Mouse (Mus musculus) thymus, adult 2 months (tissue): ENCODE measurements around the gene Map7d1.

Experiments used
- CTCF ChIP-seq: fragments of 200-500 bp; IDR thresholded peaks from 2 replicates; pipeline ENCODE4 v1.5.1; 2012; ENCODE audit warnings: mild to moderate bottlenecking, control low read depth, low read length, moderate library complexity, borderline replicate concordance; ENCODE audit not compliant: control insufficient read depth, poor library complexity, insufficient read depth; ENCODE audit errors: extremely low read depth
- POLR2A ChIP-seq: fragments of 200-500 bp; IDR thresholded peaks from 2 replicates; pipeline ENCODE4 v1.6.1; 2012; ENCODE audit warnings: mild to moderate bottlenecking, low read length, control low read depth, moderate library complexity; ENCODE audit not compliant: control insufficient read depth, poor library complexity, insufficient read depth; ENCODE audit errors: extremely low read depth

DNA sequence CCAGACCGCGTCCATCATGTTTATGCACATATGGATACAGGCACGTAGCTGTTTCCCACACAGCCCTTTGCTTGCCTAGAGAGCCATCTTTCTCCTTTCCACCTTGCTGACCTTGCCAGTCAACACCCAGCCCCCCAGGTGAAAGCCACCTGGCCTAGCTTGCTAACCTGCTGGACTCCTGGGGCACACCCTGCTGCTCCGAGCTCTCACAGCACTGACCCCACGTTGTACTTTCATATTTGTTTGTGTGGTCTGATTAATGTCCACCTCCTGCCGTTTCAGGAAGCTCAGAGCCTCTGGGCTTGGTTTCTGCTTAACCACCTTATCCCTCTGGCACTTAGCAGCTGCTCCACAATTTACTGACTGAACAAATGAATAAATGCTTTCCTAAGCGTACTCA lies 26.2 kb downstream of the Map7d1 start:
- TF ChIP-seq CTCF (no peak), POLR2A (no peak)
